Mouse (Mus musculus): ENCODE results near the gene Mpzl2. TPM values are rescaled to one million over a fixed set of nuclear protein-coding genes. Genes with fewer than 3 reads are reported as not detected.

The Mpzl2 gene
- polyA plus RNA-seq (2016; fragmentation: Nextera tagmentation; extraction: Ambion mirVana) = 1.6 and 1.8 TPM in 2 replicates

DNA sequence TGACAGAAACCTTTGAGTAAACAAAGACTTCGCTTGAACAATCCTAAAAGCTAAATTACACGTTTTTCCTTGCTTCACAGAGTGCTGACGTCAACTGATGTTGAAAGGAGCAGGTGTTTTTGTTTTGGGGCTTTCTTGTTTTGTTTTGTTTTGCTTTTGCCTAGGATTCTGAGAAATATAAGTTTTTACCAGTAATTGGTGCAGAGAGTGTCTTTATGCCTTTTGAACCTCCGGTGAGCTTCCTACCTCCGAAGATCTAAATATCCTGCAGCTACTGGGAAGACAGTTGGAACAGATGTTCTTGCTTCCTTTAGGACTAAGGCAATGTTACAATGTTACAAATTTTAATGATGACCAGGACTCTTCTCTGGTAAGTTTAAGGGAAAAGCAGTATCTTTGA, at the start of gene Mpzl2:
Gene Mpzl2, plus strand, starts transcription at position 301 of the 400 bp plus-strand sequence.
- Histone ChIP-seq H3K4me2 (replicated peaks) (no peak within 1 kb of the TSS), H3K27ac (no peak within 1 kb of the TSS), H3K4me1 (0 out of 2 replicates have a peak, but pooled peaks cover 5% of the 10 kb centered on the region), H3K9ac (no peak within 1 kb of the TSS), H3K4me3 (no peak within 1 kb of the TSS), H3K36me3 (no peaks in the 10 kb centered on the region), H3K27me3 (replicated peaks) (peaks cover 45% of the 10 kb centered on the region), H3K9me3 (no peaks in the 10 kb centered on the region)
- ATAC-seq (ENCODE audit: low FRiP score, low read depth) = no peak
- WGBS = 71% methylated on average over 5 of the region's 5 CpGs

DNA sequence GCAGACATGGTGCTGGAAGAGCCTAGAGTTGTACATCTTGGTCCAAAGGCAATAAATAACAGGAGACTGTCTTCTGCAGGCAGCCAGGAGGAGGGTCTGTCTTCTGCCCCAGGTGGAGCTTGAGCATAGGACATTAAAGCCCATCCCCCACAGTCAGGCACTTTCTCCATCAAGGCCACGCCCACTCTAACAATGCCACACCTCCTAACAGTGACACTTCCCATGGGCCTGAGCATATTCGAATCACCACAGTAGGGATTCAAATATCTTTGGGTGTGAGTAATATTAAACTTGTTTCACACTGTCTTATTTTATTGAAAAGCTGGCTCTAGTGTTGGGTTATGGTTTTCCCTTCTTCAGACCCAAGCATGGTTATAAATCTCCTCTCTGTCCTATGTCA, 47.8 kb upstream of the Mpzl2 start:
- ATAC-seq (ENCODE audit: low FRiP score, low read depth) = no peak
- no peak overlapping the region for H3K9ac ChIP-seq
- H3K9me3 ChIP-seq = no peaks in the 10 kb centered on the region
- no peak overlapping the region for H3K4me3 ChIP-seq
- H3K27me3 ChIP-seq (replicated peaks) = no peaks in the 10 kb centered on the region
- no peak overlapping the region for H3K27ac ChIP-seq
- no peak overlapping the region for H3K4me2 ChIP-seq (replicated peaks)
- no peaks in the 10 kb centered on the region for H3K36me3 ChIP-seq
- H3K4me1 ChIP-seq = no peaks in the 10 kb centered on the region
- WGBS = 76% methylated on average over 2 of the region's 2 CpGs

DNA sequence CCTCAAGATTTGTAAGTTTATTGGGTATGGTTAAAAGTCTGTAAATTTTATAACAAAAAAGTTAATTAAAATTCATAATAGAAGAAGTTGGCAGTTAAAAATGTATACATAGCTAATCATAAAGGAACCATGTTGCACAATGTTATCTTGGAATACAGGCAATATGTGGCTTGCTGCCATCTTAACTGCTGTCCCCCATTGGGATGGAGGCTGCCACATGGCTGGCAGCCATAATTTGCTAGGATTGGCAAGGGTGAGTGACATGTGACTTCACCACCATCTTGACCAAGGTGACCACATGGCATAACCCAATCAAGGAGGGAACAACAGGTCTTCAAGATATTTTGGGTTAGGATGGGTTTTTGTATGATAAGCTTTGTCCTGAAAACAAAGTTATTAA, 47.3 kb upstream of the Mpzl2 start:
- H3K4me2 ChIP-seq (replicated peaks) = no peak overlapping the region
- ATAC-seq (ENCODE audit: low FRiP score, low read depth) = no peak
- H3K4me1 ChIP-seq = no peaks in the 10 kb centered on the region
- H3K9me3 ChIP-seq = no peaks in the 10 kb centered on the region
- no peak overlapping the region for H3K9ac ChIP-seq
- H3K36me3 ChIP-seq = no peaks in the 10 kb centered on the region
- no peak overlapping the region for H3K27ac ChIP-seq
- H3K27me3 ChIP-seq (replicated peaks) = no peaks in the 10 kb centered on the region
- H3K4me3 ChIP-seq = no peak overlapping the region

DNA sequence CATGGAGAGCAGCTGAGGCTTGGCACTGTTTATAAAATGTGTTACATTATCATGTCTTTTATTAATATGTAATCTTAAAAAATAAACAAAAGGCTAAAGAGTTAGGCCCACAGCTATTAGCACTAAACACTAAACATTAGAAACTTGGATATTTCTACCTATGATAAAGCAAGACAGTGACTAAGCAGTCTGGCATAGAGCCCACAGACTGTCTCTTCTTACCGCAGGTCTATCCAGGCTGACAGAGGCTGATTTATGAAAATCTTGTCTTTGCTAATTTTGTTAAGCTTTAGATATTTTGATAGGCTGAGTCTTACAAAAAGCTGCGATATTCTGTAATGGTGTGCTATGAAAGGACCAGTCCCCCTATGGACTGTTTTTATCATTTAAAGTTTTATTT, 46.3 kb upstream of the Mpzl2 start:
- H3K36me3 ChIP-seq = no peaks in the 10 kb centered on the region
- H3K4me1 ChIP-seq = no peaks in the 10 kb centered on the region
- 93% methylated on average over 2 of the region's 2 CpGs for WGBS
- no peak overlapping the region for H3K4me3 ChIP-seq
- no peak overlapping the region for H3K9ac ChIP-seq
- H3K27ac ChIP-seq = no peak overlapping the region
- H3K4me2 ChIP-seq (replicated peaks) = no peak overlapping the region
- no peaks in the 10 kb centered on the region for H3K27me3 ChIP-seq (replicated peaks)
- no peak for ATAC-seq (ENCODE audit: low FRiP score, low read depth)
- no peaks in the 10 kb centered on the region for H3K9me3 ChIP-seq

DNA sequence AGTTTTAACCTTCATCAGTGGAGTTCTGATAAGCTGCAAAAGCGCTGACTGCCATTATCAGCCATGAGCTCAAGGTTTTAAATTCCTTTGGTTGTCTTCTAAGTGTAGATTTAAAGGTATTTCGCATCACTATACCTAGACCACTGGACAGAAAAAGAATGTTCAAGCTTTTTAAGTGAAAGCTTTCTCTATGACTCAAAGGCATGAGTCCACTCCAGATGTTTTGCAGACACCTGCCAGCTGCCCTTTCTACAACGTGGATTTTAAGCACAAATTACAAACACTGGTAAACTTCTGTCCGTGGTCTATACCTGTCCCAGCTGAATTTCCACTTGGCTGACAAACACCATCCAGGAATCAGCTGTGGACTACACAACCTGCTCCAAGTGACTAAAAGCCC, 44.6 kb upstream of the Mpzl2 start:
- H3K4me2 ChIP-seq (replicated peaks) = no peak overlapping the region
- no peak for ATAC-seq (ENCODE audit: low FRiP score, low read depth)
- no peaks in the 10 kb centered on the region for H3K27me3 ChIP-seq (replicated peaks)
- H3K36me3 ChIP-seq = no peaks in the 10 kb centered on the region
- no peaks in the 10 kb centered on the region for H3K4me1 ChIP-seq
- H3K9ac ChIP-seq = no peak overlapping the region
- no peaks in the 10 kb centered on the region for H3K9me3 ChIP-seq
- H3K27ac ChIP-seq = no peak overlapping the region
- no peak overlapping the region for H3K4me3 ChIP-seq
- WGBS = 81% methylated on average over 4 of the region's 4 CpGs

DNA sequence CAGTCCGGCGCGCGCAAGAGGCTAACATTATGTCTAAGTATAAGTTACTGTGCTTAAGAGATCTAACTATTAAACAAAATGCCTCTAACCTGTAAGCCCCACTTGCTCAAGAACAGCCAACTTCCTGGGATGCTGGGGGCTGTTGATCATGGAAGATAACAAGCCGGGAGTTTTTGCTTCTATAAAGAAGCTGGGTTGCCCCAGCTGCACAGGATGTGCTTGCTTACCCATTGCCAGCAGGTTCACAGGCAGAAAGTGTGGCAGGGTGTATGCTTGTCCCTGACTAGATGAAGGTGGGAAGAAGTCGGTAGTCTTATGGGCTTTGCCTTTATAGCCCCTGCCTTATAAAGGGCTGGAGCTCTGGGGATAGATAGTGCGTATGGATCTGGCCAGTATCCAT, 43.0 kb upstream of the Mpzl2 start:
- Histone ChIP-seq H3K4me1 (no peaks in the 10 kb centered on the region), H3K27ac (no peak overlapping the region), H3K4me3 (no peak overlapping the region), H3K9me3 (no peaks in the 10 kb centered on the region), H3K36me3 (no peaks in the 10 kb centered on the region), H3K27me3 (replicated peaks) (no peaks in the 10 kb centered on the region), H3K4me2 (replicated peaks) (no peak overlapping the region), H3K9ac (no peak overlapping the region)
- WGBS = 95% methylated on average over 7 of the region's 7 CpGs
- ATAC-seq (ENCODE audit: low FRiP score, low read depth) = no peak

DNA sequence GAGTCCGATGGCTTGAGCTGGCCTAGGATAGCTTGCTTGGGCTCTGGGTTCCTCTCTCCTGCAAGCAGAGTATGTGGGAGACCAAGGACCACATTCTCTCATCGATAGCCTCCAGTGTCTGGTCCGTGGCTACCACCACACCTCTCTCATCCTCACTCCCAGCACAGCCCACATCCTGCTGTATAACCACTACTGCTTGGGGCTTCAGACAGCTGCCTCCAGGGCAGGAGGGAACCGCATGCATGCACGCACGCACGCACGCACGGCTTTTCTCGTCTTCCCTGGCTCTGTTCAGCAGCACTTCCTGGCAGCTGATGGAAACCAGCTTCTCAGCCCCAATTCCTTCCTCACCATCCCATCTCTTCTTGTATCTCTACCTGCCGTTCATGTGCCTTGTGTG, 41.5 kb upstream of the Mpzl2 start:
- no peak for ATAC-seq (ENCODE audit: low FRiP score, low read depth)

DNA sequence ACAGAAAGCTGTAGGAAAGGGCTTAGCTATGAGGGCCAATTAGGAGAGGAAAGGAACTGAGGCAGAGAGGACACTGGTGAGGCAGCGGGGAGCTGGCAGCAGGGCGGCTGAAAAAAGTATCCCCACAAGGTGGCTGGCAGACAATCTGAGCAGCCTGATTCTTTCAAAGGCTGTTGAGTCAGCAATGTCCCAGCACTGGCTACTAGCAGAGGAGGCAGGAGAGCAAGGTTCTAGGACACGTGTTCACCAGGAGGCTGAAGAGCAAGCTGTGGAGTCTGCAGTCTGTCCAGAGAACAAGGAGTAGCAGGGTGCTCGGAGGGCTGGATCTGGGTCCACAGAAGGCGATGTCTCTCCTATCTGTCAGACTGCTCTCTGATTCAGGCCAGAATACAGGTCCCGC, 40.4 kb upstream of the Mpzl2 start:
- Histone ChIP-seq H3K4me3 (no peak overlapping the region), H3K9ac (no peak overlapping the region), H3K9me3 (no peaks in the 10 kb centered on the region), H3K36me3 (no peaks in the 10 kb centered on the region), H3K27ac (no peak overlapping the region), H3K4me2 (replicated peaks) (no peak overlapping the region), H3K4me1 (no peaks in the 10 kb centered on the region), H3K27me3 (replicated peaks) (no peaks in the 10 kb centered on the region)
- no peak for ATAC-seq (ENCODE audit: low FRiP score, low read depth)
- 66% methylated on average over 6 of the region's 6 CpGs for WGBS

More for the DNA sequence above, 41.5 kb upstream of the Mpzl2 start:
- Histone ChIP-seq H3K4me1 (no peaks in the 10 kb centered on the region), H3K4me3 (no peak overlapping the region), H3K27ac (no peak overlapping the region), H3K9me3 (no peaks in the 10 kb centered on the region), H3K4me2 (replicated peaks) (no peak overlapping the region), H3K9ac (no peak overlapping the region), H3K36me3 (no peaks in the 10 kb centered on the region), H3K27me3 (replicated peaks) (no peaks in the 10 kb centered on the region)
- WGBS = 82% methylated on average over 11 of the region's 11 CpGs

DNA sequence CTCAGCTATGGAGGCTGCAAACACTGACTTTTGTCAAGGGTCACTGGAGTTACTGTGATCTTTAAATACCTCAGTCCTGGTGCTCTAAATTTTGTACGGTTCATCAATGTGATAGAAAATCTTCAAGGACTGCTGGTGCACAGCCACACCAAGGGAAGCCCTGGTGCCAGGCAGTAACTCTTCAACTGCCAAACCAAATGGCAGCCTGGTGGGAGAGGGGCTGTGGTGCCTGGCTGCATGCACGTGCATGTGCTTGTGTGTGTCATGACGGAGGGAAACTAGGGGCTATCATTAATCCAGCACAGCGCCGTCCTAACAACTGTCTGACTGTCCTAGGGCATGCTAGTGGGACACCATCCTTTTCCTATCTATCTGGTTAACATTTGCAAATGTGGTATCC, 39.8 kb upstream of the Mpzl2 start:
- H3K27me3 ChIP-seq (replicated peaks) = no peaks in the 10 kb centered on the region
- no peaks in the 10 kb centered on the region for H3K9me3 ChIP-seq
- 77% methylated on average over 5 of the region's 5 CpGs for WGBS
- no peak for ATAC-seq (ENCODE audit: low FRiP score, low read depth)
- H3K4me3 ChIP-seq = no peak overlapping the region
- no peak overlapping the region for H3K9ac ChIP-seq
- no peak overlapping the region for H3K27ac ChIP-seq
- no peaks in the 10 kb centered on the region for H3K36me3 ChIP-seq
- H3K4me1 ChIP-seq = no peaks in the 10 kb centered on the region
- H3K4me2 ChIP-seq (replicated peaks) = no peak overlapping the region

DNA sequence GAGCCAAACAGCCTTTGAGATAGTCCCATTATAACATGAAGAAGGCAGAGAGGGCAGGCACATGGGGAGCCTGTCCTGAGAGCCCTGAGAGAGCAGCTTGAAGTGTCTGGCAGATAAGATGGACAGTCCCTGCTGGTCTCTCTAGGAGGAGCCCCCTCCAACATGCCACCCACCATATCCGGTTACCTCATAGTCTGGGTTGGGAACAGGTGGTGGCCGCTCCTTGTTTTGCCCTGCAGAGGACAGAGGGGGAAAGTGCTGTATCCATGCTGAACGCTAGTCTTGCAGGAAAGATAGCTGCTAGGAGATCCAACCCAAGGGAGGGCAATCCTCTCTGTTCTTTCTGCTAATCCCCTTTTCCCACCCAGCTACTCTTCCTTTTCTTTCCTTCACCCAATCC, 39.4 kb upstream of the Mpzl2 start:
- no peaks in the 10 kb centered on the region for H3K4me1 ChIP-seq
- WGBS = 71% methylated on average over 3 of the region's 3 CpGs

DNA sequence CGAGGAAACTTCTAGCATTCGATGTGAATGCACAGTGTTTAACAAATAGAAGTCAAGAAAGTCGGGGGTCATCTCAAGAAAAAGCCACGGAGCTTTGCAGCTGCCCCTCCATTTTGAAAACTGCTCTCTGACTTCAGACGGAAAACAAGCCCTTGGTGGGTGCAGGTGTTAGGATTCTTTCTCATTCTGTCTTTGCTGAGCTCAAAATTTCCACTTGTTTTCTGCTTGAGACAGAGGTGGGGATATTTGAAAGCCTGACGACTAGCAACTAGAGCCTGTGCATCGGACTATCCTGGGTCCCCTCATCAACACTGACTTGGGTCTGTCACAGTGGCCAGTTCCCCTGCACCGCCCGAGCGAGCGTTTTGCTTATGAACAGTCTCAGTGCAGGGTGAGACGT, 32.2 kb upstream of the Mpzl2 start:
- no peak overlapping the region for H3K4me2 ChIP-seq (replicated peaks)
- no peak for ATAC-seq (ENCODE audit: low FRiP score, low read depth)
- 79% methylated on average over 12 of the region's 12 CpGs for WGBS
- no peaks in the 10 kb centered on the region for H3K4me1 ChIP-seq
- H3K36me3 ChIP-seq = no peaks in the 10 kb centered on the region
- no peak overlapping the region for H3K4me3 ChIP-seq
- H3K9me3 ChIP-seq = no peaks in the 10 kb centered on the region
- no peak overlapping the region for H3K9ac ChIP-seq
- H3K27me3 ChIP-seq (replicated peaks) = no peaks in the 10 kb centered on the region
- H3K27ac ChIP-seq = no peak overlapping the region

More for the DNA sequence above, 39.4 kb upstream of the Mpzl2 start:
- Histone ChIP-seq H3K27me3 (replicated peaks) (no peaks in the 10 kb centered on the region), H3K27ac (no peak overlapping the region), H3K4me3 (no peak overlapping the region), H3K36me3 (no peaks in the 10 kb centered on the region), H3K4me2 (replicated peaks) (no peak overlapping the region), H3K9me3 (no peaks in the 10 kb centered on the region), H3K9ac (no peak overlapping the region)
- ATAC-seq (ENCODE audit: low FRiP score, low read depth) = no peak

DNA sequence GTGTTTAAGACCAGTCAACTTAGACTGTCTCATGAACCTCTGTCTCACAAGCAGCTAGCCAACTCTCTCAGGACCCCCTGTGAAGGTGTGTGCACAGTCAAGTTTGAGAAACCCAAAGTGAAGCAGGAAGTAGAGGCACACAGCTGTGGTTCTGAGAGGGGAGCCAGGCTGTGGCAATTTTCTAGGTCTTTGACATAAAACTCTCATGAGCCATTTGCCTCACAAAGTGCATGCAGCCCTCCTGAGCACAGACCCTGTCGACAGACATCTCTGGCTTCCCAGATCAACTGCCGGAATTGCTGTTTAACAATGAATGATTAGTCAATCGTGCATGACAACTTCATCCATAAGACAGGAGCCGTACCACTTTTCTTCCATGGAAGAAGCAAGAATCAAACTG, 31.3 kb upstream of the Mpzl2 start:
- WGBS = 80% methylated on average over 4 of the region's 4 CpGs
- no peak for ATAC-seq (ENCODE audit: low FRiP score, low read depth)

DNA sequence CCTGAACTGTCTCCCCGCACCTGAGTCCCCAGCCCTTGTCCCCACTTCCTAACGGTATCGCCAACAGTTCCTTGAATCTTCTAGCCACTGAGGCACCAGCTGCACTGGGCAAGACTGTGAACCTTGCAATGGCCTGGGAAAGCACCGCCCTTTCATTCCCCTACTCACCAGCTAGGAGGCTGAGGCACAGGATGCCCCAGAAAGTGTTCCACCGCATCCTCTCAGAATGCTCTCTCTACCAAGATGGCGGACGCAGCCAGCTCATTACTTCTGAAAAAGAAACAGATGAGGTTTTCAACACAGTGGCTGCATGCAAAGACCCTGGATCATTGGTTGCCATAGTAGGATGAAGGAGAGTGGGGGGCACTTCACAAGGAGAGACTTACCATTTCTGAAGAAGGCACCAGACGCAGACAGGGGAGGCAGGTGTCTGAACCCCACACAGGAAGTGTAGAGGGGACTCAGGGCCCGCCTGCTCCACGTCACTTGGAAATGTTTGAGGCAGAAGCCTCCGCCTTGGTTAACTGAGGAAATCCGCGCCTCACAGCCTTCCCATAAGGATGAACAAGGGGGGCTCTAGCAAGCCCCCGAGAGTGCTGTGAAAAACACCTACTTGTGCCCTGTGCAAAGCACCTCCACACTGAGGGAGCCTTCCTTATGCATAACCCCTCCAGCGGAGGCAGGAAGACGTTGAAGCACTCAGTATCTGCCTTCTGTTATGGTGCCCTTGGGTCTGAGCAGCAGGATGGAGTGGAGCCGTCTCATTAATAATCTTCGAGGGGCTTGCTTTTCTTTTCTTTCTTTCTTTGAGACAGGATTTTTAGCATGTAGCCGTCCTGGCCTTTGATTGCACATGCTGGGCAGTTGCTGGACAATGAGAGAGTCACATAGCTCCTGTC, 30.2 kb upstream of the Mpzl2 start, which contains the start of gene Cd3e:
Gene Cd3e, minus strand, starts transcription at position 448 of the 899 bp plus-strand sequence.
- H3K4me1 ChIP-seq = no peaks in the 10 kb centered on the region
- ATAC-seq (ENCODE audit: low FRiP score, low read depth) = no peak
- H3K27me3 ChIP-seq (replicated peaks) = no peaks in the 10 kb centered on the region
- WGBS = 85% methylated on average over 19 of the region's 19 CpGs
- no peak within 1 kb of the TSS for H3K9ac ChIP-seq
- no peaks in the 10 kb centered on the region for H3K36me3 ChIP-seq
- 0 out of 2 replicates have a peak, but pooled peaks cover under 1% of the 10 kb centered on the region for H3K9me3 ChIP-seq
- H3K4me3 ChIP-seq = no peak within 1 kb of the TSS
- no peak within 1 kb of the TSS for H3K4me2 ChIP-seq (replicated peaks)
- no peak within 1 kb of the TSS for H3K27ac ChIP-seq

More for the DNA sequence above, 31.3 kb upstream of the Mpzl2 start:
- no peak overlapping the region for H3K27ac ChIP-seq
- H3K9ac ChIP-seq = no peak overlapping the region
- no peaks in the 10 kb centered on the region for H3K4me1 ChIP-seq
- no peaks in the 10 kb centered on the region for H3K27me3 ChIP-seq (replicated peaks)
- no peak overlapping the region for H3K4me3 ChIP-seq
- no peaks in the 10 kb centered on the region for H3K36me3 ChIP-seq
- no peak overlapping the region for H3K4me2 ChIP-seq (replicated peaks)
- no peaks in the 10 kb centered on the region for H3K9me3 ChIP-seq

Data from neural tube, embryonic 12.5 days (tissue).